Mouse (Mus musculus): Measurements from ENCODE around the gene Gfap.

DNA sequence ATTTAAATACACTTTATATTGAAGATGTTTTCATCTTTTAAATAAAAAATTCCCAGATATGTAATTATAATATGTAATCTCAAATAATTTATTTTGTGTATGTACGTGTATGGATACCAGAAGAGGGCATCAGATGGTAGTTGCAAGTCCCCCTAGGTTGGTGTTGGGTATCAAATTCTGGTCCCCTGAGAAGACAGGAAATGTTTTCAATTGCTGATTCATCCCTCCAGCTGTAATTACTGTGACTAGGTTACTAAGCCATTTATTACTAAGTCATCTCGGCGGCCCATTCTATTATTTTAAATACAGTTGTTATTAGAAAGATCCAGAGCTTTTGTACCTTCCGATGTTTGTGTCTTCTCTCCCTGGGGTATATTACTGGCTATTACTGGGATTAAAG lies 17.4 kb upstream of the Gfap start:
- no peak for TF ChIP-seq ZC3H11A (IDR thresholded peaks at IDR 0.05; ENCODE audit: borderline replicate concordance, low read depth, low read length)
- TF ChIP-seq ZNF384 (IDR thresholded peaks at IDR 0.05; ENCODE audit: low read depth, low read length) = no peak

All from ES-E14 (cell line).